Mouse (Mus musculus) liver, embryonic 11.5 days (tissue): ENCODE measurements at regions not wholly inside any gene's neighbourhood (a gene's known extent, or its start where the extent isn't known, plus 50 kb on each side); places are given as distances from the start of the nearest gene placed in this dataset.

Source experiments
- ATAC-seq: fragments of 200-750 bp; cut with Nextera tagmentation; replicated peaks from 2 replicates; pipeline ENCODE4 v1.8.0; 2017; ENCODE audit warnings: moderate number of reproducible peaks, mild to moderate bottlenecking, moderate TSS enrichment, moderate library complexity; ENCODE audit not compliant: low FRiP score
- DNase-seq: peaks from one replicate; pipeline ENCODE4 v3.0.0-alpha.2; 2017; ENCODE audit warnings: low spot score
- H3K27ac ChIP-seq: fragments of 300-500 bp; sonication (generic); 2 replicates; pipeline ENCODE4 v1.5.1; 2014; ENCODE audit warnings: mild to moderate bottlenecking, low read depth, low read length, control low read depth
- H3K27me3 ChIP-seq: fragments of 300-500 bp; sonication (generic); replicated peaks from 2 replicates; pipeline ENCODE4 v1.6.1; 2014; ENCODE audit warnings: low read length, mixed read lengths; ENCODE audit not compliant: control insufficient read depth, insufficient read depth
- H3K36me3 ChIP-seq: fragments of 300-500 bp; sonication (generic); 2 replicates; pipeline ENCODE4 v1.6.1; 2014; ENCODE audit warnings: mild to moderate bottlenecking, low read length, moderate library complexity, mixed read lengths; ENCODE audit not compliant: control insufficient read depth, insufficient read depth
- H3K4me1 ChIP-seq: fragments of 300-500 bp; sonication (generic); replicated peaks from 2 replicates; pipeline ENCODE4 v1.6.1; 2014; ENCODE audit warnings: low read length, mixed read lengths; ENCODE audit not compliant: control insufficient read depth, insufficient read depth
- H3K4me2 ChIP-seq: fragments of 300-500 bp; sonication (generic); 2 replicates; pipeline ENCODE4 v1.6.1; 2014; ENCODE audit warnings: mild to moderate bottlenecking, control low read depth, moderate library complexity
- H3K4me3 ChIP-seq: fragments of 300-500 bp; sonication (generic); 2 replicates; pipeline ENCODE4 v1.5.1; 2014; ENCODE audit warnings: low read depth, low read length, control low read depth
- H3K9ac ChIP-seq: fragments of 300-500 bp; sonication (generic); 2 replicates; pipeline ENCODE4 v1.6.1; 2014; ENCODE audit warnings: low read depth, low read length, control low read depth
- H3K9me3 ChIP-seq: fragments of 300-500 bp; sonication (generic); 2 replicates; pipeline ENCODE4 v1.6.1; 2016; ENCODE audit warnings: low read length, inconsistent platforms, mixed read lengths; ENCODE audit not compliant: control insufficient read depth
- WGBS: fragments of 180-500 bp; shearing (Covaris S2); extraction: QIAGEN DNeasy Blood & Tissue Kit; methylation state at CpG from one replicate; pipeline ENCODE4 v1.1.7; 2014; 5-methylcytosine and 5-hydroxymethylcytosine counted together

DNA sequence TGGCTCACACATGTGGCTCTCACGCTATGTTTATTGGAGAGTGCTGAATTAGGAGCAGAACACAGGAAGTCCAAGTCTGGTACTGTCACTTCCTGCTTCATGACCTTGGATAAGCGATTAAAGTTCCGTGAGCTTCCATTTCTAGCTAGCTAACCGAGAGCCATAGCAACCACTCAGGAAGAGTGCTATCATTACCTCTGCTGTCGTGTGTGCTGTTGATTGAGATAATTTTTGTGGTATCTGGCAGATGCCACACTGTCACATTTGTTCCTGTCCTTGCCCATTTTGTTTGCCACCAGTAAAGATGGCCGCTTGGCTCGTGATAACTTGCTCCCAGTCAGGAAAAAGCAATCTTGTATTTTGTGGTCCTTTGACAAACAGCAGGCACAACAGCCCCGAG, 230.6 kb downstream of the Kcnrg start:
- Histone ChIP-seq H3K4me1 (no peaks in the 10 kb centered on the region), H3K4me2 (no peak overlapping the region), H3K9ac (no peak overlapping the region), H3K27me3 (no peaks in the 10 kb centered on the region), H3K9me3 (no peaks in the 10 kb centered on the region), H3K4me3 (no peak overlapping the region), H3K27ac (no peak overlapping the region), H3K36me3 (no peaks in the 10 kb centered on the region)
- WGBS, result 49% methylated on average over 8 of the region's 8 CpGs
- DNase-seq (no peak), ATAC-seq (no peak)

DNA sequence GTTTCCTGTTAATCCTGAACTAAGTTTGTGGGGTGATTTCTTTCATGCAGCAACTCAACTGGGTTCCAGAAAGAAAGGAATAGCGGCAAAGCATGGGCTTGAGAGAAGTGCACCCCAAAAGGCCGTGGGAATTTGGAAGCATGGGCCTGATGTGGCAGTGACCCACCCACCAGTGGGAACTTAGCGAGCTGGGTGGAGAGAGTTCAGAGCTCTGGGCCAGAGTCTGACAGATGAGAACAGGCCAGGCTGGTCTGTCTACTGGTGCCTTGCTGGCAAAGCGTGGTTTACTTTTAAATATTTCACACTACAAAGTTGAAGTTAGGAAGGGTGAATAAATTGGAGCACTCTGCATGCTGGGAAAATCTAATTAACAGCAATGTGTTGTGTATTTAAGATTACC, 235.2 kb downstream of the Kcnrg start:
- DNase-seq, result no peak
- Histone ChIP-seq H3K27me3 (no peaks in the 10 kb centered on the region), H3K9ac (no peak overlapping the region), H3K36me3 (no peaks in the 10 kb centered on the region), H3K4me1 (no peaks in the 10 kb centered on the region), H3K4me3 (no peak overlapping the region), H3K9me3 (no peaks in the 10 kb centered on the region), H3K4me2 (no peak overlapping the region), H3K27ac (no peak overlapping the region)
- ATAC-seq, result no peak
- WGBS, result 83% methylated on average over 4 of the region's 4 CpGs

DNA sequence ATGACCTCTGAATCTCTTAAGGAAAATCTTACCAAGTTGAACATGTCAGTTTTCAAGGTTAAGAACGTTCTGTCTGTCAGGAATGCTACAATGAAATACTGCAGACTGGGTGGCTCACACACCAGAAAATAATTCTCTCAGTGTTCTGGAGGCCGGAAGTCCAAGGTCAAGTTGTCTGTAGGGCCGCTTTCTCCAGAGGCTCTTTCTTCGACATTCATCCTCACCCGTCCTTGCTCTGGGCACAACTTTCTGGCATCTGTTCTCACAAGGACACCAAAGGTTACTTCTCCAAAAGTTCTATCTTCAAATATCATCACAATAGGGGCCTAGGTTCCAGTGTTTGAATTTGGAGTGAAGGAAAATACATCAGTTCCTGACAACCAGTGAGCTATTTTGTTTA, 239.2 kb downstream of the Kcnrg start:
- 82% methylated on average over 5 of the region's 5 CpGs for WGBS
- no peak overlapping the region for H3K4me2 ChIP-seq
- H3K27me3 ChIP-seq, result no peaks in the 10 kb centered on the region
- ATAC-seq (no peak), DNase-seq (no peak)
- no peak overlapping the region for H3K9ac ChIP-seq
- no peaks in the 10 kb centered on the region for H3K9me3 ChIP-seq
- no peak overlapping the region for H3K4me3 ChIP-seq
- H3K27ac ChIP-seq, result no peak overlapping the region
- H3K36me3 ChIP-seq, result no peaks in the 10 kb centered on the region
- no peaks in the 10 kb centered on the region for H3K4me1 ChIP-seq

DNA sequence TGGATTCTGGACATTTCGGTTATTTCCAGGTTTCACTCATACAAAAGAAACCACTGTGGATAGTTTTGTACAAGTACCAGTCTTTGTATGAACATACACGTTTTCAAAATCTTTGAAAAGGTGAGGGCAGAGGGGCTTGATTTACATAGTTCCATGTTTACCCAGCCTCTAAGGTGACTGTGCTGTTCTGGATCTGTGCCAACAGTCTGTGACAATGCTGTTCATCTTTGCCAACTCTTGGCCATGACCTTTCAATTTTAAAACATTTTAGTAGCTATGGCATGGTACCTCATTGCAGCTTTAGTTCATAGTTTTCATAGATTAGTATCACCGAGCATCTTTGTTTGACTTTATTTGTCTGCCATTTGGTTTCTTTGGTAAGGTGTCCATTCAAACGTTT, 243.0 kb downstream of the Kcnrg start:
- Histone ChIP-seq H3K27ac (no peak overlapping the region), H3K36me3 (no peaks in the 10 kb centered on the region), H3K9ac (no peak overlapping the region), H3K4me3 (no peak overlapping the region), H3K4me1 (no peaks in the 10 kb centered on the region), H3K27me3 (no peaks in the 10 kb centered on the region), H3K9me3 (no peaks in the 10 kb centered on the region), H3K4me2 (no peak overlapping the region)
- 84% methylated on average over 4 of the region's 4 CpGs for WGBS
- ATAC-seq (no peak), DNase-seq (no peak)

DNA sequence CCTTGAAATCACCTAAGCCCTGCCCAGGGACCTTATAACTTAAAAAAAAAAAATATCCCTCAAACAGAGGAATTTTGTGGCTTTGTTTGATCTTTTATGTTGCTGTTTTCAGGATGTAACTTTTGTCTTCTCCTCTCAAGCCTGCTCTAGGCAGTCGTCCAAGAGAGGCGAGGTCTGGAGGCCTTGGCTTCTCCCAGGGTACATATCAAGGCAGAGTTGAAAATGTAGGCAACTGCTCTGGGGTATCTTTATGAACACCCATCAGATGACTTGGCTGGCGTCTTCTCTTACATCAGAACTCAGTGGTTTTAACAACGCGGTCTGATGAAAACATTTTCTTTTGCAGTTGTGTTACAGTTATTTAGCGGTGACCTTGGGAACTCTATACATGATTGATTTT, 250.4 kb downstream of the Kcnrg start:
- H3K9me3 ChIP-seq, result no peaks in the 10 kb centered on the region
- 84% methylated on average over 6 of the region's 6 CpGs for WGBS
- no peak overlapping the region for H3K4me2 ChIP-seq
- no peak overlapping the region for H3K9ac ChIP-seq
- ATAC-seq, result no peak
- no peak overlapping the region for H3K4me3 ChIP-seq
- H3K27ac ChIP-seq, result no peak overlapping the region
- DNase-seq, result no peak
- no peaks in the 10 kb centered on the region for H3K36me3 ChIP-seq
- no peaks in the 10 kb centered on the region for H3K27me3 ChIP-seq
- no peaks in the 10 kb centered on the region for H3K4me1 ChIP-seq

DNA sequence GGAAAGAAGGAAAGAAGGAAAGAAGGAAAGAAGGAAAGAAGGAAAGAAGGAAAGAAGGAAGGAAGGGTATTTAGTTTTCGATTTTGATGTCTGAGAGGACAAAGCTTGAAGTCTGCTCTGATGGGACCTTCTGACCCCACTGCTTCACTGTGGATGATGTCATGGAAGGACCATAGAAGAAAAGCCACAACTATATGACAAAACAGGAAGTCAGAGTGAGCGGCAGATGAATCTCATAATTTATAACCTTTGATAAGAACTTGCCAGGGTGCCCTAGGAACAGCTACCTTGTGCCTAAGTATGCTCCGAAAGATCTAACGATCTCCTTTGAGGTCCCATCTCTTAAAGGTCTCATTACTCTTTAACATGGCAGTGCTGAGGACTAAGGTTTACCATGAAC, 253.4 kb downstream of the Kcnrg start:
- H3K4me2 ChIP-seq, result no peak overlapping the region
- H3K9me3 ChIP-seq, result no peaks in the 10 kb centered on the region
- H3K27me3 ChIP-seq, result no peaks in the 10 kb centered on the region
- H3K36me3 ChIP-seq, result no peaks in the 10 kb centered on the region
- no peak overlapping the region for H3K4me3 ChIP-seq
- no peak overlapping the region for H3K27ac ChIP-seq
- 79% methylated on average over 4 of the region's 4 CpGs for WGBS
- no peaks in the 10 kb centered on the region for H3K4me1 ChIP-seq
- no peak overlapping the region for H3K9ac ChIP-seq
- ATAC-seq (no peak), DNase-seq (no peak)

DNA sequence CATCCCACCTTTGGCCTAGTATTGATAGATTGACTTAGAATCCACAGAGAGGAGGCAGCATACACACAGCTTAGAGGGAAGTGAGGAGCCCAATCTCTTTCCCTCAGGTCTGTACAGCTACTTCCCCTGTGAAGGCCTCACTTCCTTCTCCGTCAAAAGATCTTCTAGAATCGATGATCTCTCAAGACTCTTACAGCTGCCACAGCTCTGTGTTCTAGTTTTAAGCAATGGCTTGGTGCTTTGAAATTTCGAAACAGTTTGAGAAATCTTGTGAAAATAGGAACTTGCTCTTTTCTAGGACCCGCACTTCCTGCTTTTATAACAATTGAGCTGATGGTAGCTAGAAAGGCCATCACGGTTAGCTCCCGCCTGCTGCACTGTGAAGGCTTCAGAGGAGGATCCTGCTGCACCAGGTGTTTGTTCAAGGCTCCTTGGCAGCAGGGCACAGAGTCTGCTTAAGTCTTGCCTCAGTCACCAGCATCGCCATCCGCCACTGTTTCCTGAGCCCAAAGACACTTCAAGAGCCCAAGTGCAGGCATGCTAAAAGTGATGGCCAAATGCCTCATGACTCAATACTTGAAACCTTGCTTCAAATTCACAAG, 254.2 kb downstream of the Kcnrg start:
- Histone ChIP-seq H3K36me3 (no peaks in the 10 kb centered on the region), H3K27me3 (no peaks in the 10 kb centered on the region), H3K4me1 (no peaks in the 10 kb centered on the region), H3K9ac (no peak overlapping the region), H3K9me3 (no peaks in the 10 kb centered on the region), H3K4me2 (no peak overlapping the region), H3K27ac (no peak overlapping the region), H3K4me3 (no peak overlapping the region)
- DNase-seq, result no peak
- ATAC-seq, result no peak
- 53% methylated on average over 8 of the region's 8 CpGs for WGBS

DNA sequence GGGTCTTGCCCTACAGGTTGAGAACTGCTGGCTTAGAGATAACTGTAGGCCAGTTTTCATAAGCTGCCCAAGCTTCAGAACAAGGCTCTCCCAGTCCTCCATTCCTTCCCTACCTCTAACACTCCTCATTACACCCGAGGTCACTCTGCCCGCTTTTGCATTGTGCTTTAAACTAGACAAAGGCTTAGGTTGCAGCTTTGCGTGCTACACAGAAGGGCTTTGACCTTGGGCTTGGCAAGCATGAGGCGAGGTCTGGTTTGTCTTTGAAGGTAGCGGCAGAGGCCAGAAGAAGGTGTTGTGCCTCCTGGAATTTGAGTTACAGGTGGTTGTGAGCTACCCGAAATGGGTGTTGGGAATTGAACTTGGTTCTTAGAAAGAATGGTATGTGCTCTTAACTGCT, 255.7 kb downstream of the Kcnrg start:
- H3K9me3 ChIP-seq, result no peaks in the 10 kb centered on the region
- DNase-seq, result no peak
- no peak overlapping the region for H3K9ac ChIP-seq
- no peaks in the 10 kb centered on the region for H3K4me1 ChIP-seq
- no peaks in the 10 kb centered on the region for H3K27me3 ChIP-seq
- no peak overlapping the region for H3K4me3 ChIP-seq
- no peaks in the 10 kb centered on the region for H3K36me3 ChIP-seq
- 85% methylated on average over 6 of the region's 6 CpGs for WGBS
- ATAC-seq, result no peak
- H3K4me2 ChIP-seq, result no peak overlapping the region
- H3K27ac ChIP-seq, result no peak overlapping the region

DNA sequence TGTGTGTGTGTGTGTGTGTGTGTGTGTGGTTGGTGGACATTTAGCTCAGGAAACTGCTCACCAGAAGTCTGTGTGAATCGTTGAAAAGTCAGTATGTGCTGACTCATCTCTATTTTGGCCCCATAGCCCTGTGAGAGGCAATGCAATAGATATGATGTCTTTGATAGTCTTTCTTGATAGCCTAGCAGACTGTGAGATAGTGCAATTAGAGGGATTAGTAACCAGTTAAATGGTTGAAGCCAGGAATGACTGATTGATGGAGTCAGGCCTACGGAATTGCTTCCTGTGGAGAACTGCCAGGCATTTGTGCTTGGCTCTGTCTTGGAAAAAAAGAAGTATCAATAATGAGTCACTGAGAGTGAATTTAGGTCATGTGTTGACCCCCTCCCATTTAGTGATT, 256.2 kb downstream of the Kcnrg start:
- H3K36me3 ChIP-seq, result no peaks in the 10 kb centered on the region
- H3K9ac ChIP-seq, result no peak overlapping the region
- WGBS, result 47% methylated on average over 2 of the region's 2 CpGs
- H3K9me3 ChIP-seq, result no peaks in the 10 kb centered on the region
- no peak overlapping the region for H3K4me3 ChIP-seq
- no peaks in the 10 kb centered on the region for H3K4me1 ChIP-seq
- H3K4me2 ChIP-seq, result no peak overlapping the region
- DNase-seq, result no peak
- no peak overlapping the region for H3K27ac ChIP-seq
- H3K27me3 ChIP-seq, result no peaks in the 10 kb centered on the region
- no peak for ATAC-seq
